Mouse (Mus musculus) intestine, postnatal 0 days (tissue): ENCODE results near the gene Cdca7l. TPM values are rescaled to one million over a fixed set of nuclear protein-coding genes. Genes with fewer than 3 reads are reported as not detected.
A peak's percentile ranks its signal among the peaks of the same experiment; 100 is the strongest.

Source experiments
- ATAC-seq: fragments of 200-750 bp; cut with Nextera tagmentation; 2 replicates; pipeline ENCODE4 v1.8.0; 2017; ENCODE audit warnings: mild to moderate bottlenecking, moderate TSS enrichment, moderate library complexity
- H3K27ac ChIP-seq: fragments of 300-500 bp; sonication (generic); 2 replicates; pipeline ENCODE4 v1.5.1; 2014; ENCODE audit warnings: mild to moderate bottlenecking, low read depth, low read length, moderate library complexity
- H3K27me3 ChIP-seq: fragments of 300-500 bp; sonication (generic); replicated peaks from 2 replicates; pipeline ENCODE4 v1.6.1; 2014; ENCODE audit warnings: low read length, mixed read lengths; ENCODE audit not compliant: control insufficient read depth, insufficient read depth
- H3K36me3 ChIP-seq: fragments of 300-500 bp; sonication (generic); 2 replicates; pipeline ENCODE4 v1.6.1; 2014; ENCODE audit warnings: mild to moderate bottlenecking, moderate library complexity; ENCODE audit not compliant: control insufficient read depth, insufficient read depth
- H3K4me1 ChIP-seq: fragments of 300-500 bp; sonication (generic); replicated peaks from 2 replicates; pipeline ENCODE4 v1.6.1; 2014; ENCODE audit warnings: antibody characterized with exemption, low read length, mixed read lengths; ENCODE audit not compliant: control insufficient read depth, insufficient read depth
- H3K4me2 ChIP-seq: fragments of 300-500 bp; sonication (generic); replicated peaks from 2 replicates; pipeline ENCODE4 v1.6.1; 2014; ENCODE audit warnings: low read depth, mild to moderate bottlenecking, moderate library complexity
- H3K4me3 ChIP-seq: fragments of 300-500 bp; sonication (generic); 2 replicates; pipeline ENCODE4 v1.5.1; 2014; ENCODE audit warnings: low read depth, low read length
- H3K9ac ChIP-seq: fragments of 300-500 bp; sonication (generic); 2 replicates; pipeline ENCODE4 v1.6.1; 2014; ENCODE audit warnings: mild to moderate bottlenecking, low read depth, low read length
- H3K9me3 ChIP-seq: fragments of 300-500 bp; sonication (generic); 2 replicates; pipeline ENCODE4 v1.6.1; 2016; ENCODE audit warnings: mixed run types; ENCODE audit not compliant: control insufficient read depth
- CTCF ChIP-seq: sonication (generic); IDR thresholded peaks from 2 replicates; pipeline ENCODE4 v1.5.1; 2016; ENCODE audit warnings: low read depth, mild to moderate bottlenecking, control low read depth, antibody characterized with exemption, moderate library complexity
- WGBS: fragments of 180-500 bp; shearing (Covaris S2); extraction: QIAGEN DNeasy Blood & Tissue Kit; methylation state at CpG from one replicate; pipeline ENCODE4 v1.1.7; 2014; 5-methylcytosine and 5-hydroxymethylcytosine counted together
- polyA plus RNA-seq: library from polyadenylated mRNA; unstranded; fragments of >200 nt; fragmentation: Nextera tagmentation; extraction: Ambion mirVana; gene quantifications from 2 replicates; pipeline ENCODE4 v1.2.1, GENCODE M21; 2015

The Cdca7l gene
- polyA plus RNA-seq, 1 experiment from 2014 or later = 8.2 TPM

DNA sequence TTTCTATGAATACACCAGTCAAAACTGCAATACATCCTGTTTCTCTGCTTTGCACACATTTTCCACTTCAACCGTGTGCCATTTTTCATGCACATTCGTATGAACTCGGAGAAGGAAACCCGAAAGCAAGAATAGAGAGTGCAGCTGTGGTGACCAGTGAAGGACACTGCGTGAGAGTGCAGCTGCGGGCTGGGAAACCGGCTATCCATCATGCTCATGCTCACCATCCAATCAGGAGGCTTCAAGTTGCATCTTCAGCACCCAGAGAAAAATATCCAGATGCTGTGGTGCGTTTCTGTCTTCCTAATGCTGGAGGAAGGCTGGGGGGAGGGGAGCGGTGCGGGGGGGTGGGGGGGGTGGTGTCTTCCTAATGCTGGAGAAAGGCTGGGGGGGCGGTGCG is 3.5 kb downstream of the Cdca7l start:
- Histone ChIP-seq H3K27ac (no peak overlapping the region), H3K4me2 (no peak overlapping the region), H3K4me1 (no peaks in the 10 kb centered on the region), H3K4me3 (no peak overlapping the region), H3K9ac (no peak overlapping the region), H3K27me3 (0 out of 2 replicates have a peak, but pooled peaks cover 2% of the 10 kb centered on the region), H3K9me3 (no peaks in the 10 kb centered on the region), H3K36me3 (no peaks in the 10 kb centered on the region)
- ATAC-seq = no peak
- WGBS = 34% methylated on average over 7 of the region's 12 CpGs
- TF ChIP-seq CTCF = no peak

DNA sequence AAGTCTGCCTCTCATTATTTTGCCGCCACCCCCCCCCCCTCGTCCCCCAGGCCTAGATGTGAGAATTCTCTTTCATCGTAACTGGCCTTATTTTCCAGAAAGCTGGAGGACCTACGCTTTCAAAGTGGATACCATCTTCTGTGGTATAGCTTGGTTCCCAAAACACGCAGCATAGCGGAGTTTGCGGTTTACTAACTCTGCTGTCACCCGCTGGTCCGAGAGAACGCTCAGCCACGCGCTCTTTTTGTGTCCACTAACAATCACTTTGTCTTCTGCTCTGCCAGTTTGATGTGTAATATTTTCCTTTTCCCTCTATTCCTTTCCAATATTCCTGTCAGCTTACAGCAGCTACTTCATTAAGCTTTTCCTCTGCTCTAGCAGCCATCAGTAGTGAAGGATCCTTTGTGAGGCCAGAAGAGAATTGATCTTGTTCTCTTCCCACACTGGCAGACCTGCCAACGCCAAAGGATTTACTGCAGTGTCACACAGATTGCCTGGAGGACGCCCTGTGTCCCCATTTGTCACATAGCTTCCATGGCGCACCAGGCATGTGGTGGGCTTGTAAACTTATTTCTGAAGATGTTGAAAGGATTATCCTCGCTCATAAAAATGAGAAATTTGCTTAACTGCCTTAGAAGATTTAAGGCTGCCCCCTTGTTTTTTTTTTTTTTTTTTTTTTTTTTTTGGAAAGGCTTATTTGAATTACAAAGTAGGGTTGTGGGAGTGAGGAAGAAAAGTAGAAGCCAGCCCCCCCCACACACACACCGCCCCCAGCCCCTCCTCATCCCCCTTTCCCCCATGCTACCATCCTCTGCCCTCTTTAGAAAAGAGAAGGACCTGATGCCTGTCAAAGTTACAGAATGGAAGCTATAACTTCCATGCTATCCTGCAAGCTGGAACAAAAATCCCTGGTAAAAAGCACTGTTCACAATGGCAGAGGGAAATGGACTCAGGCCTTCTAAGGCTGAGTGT is 4.6 kb downstream of the Cdca7l start:
- Histone ChIP-seq H3K4me2 (no peak overlapping the region), H3K4me3 (no peak overlapping the region)

DNA sequence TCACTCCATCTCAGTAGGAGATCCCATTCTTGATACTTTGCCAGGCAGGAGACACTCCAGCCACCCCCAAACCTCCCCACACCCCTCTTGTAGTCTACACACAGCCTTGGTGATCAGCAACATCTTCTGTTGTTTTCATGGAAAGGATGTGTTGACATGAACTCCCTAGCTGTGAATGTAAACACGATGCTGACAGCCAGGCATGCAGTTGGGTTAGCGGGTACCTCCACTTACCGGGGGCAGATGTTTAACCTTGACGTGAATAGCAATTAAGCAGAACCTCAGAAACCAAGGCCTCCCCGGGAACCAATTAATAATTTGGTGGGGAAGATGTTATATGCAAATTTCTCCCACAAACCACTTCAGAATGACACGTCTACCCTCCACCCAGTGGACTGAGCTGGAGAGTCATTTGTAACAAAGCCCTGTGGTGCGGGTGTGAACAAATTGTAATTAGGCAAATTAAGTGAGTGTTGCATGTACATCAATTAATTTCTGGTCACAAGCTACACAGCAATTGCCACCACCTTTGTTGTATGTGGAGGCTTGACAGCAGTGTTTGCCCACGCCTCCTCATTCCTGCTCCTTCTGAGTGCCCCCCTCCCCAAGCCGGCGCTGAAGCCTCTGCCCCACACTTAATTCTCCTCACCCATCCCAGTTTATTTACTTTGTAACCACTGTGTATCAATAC is 5.4 kb downstream of the Cdca7l start:
- Histone ChIP-seq H3K4me3 (no peak overlapping the region), H3K27ac (no peak overlapping the region), H3K4me2 (no peak overlapping the region), H3K9ac (no peak overlapping the region), H3K4me1 (no peaks in the 10 kb centered on the region), H3K27me3 (0 out of 2 replicates have a peak, but pooled peaks cover 2% of the 10 kb centered on the region), H3K36me3 (no peaks in the 10 kb centered on the region), H3K9me3 (no peaks in the 10 kb centered on the region)
- TF ChIP-seq CTCF = no peak
- no peak for ATAC-seq
- WGBS = 61% methylated on average over 10 of the region's 10 CpGs

More for the DNA sequence above, 4.6 kb downstream of the Cdca7l start:
- Histone ChIP-seq H3K4me1 (no peaks in the 10 kb centered on the region), H3K27me3 (0 out of 2 replicates have a peak, but pooled peaks cover 2% of the 10 kb centered on the region), H3K9me3 (no peaks in the 10 kb centered on the region), H3K9ac (no peak overlapping the region), H3K27ac (no peak overlapping the region), H3K36me3 (no peaks in the 10 kb centered on the region)
- no peak for ATAC-seq
- 57% methylated on average over 17 of the region's 17 CpGs for WGBS
- no peak for TF ChIP-seq CTCF

DNA sequence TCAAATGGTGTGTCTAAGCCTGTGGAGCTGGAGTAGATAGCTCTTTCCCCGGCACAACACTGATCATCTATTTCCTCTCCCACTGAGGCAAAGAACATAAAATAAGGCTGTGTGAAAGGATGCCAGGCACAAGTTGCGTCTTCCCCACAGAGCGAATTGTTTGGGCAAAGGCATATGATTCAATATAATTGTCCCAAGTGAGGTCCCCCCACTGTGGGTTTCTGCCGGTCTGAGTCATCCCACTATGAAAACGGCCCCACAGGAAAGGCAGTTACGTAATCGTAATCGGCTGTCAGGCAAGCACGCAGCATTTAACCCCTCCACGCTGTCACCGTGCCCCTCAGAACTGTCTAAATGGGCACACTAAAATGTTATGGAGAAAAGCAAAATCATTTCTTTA is 6.0 kb downstream of the Cdca7l start:
- Histone ChIP-seq H3K4me3 (no peak overlapping the region), H3K27ac (no peak overlapping the region), H3K36me3 (no peaks in the 10 kb centered on the region), H3K9ac (no peak overlapping the region), H3K4me2 (no peak overlapping the region), H3K9me3 (no peaks in the 10 kb centered on the region), H3K4me1 (no peaks in the 10 kb centered on the region), H3K27me3 (0 out of 2 replicates have a peak, but pooled peaks cover 2% of the 10 kb centered on the region)
- TF ChIP-seq CTCF = no peak
- no peak for ATAC-seq
- 52% methylated on average over 11 of the region's 11 CpGs for WGBS

DNA sequence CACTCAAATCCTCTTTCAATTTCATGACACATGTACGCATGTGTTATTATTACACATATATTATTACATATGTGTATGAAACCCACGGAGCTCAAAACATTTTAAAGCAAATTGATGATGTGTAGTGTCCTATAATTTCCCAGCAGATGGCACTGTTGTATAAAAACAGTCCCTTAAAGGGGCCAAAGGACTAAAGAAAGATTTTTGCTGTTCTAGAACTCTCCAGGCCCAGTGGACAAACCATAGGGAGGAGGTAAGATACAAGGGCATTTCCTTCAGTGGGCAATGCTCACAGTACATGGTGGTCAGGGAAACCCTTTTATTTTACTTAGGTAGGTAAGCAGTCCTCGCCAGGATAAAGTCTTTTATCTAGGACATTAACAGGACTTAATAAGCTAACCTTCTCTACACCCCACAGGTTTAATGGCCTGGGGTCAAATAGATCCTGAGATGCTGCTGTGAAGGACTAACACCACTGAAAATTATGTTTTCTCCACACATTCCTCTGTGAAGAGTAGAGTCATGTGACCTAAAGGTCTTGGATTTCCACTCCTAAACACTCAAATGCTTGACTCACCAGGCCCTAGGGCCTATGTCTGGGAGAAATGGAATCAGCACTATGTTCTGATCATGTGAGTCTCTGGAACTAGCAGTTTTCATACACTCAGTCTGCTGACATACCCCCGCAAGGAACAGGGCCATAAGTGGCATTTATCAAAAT is 16.2 kb downstream of the Cdca7l start:
- no peaks in the 10 kb centered on the region for H3K36me3 ChIP-seq
- H3K27ac ChIP-seq = no peak overlapping the region
- no peak overlapping the region for H3K4me2 ChIP-seq
- H3K9me3 ChIP-seq = no peaks in the 10 kb centered on the region
- peak; percentile 79 for TF ChIP-seq CTCF
- no peak overlapping the region for H3K9ac ChIP-seq
- H3K4me1 ChIP-seq = no peaks in the 10 kb centered on the region
- no peak for ATAC-seq
- WGBS = 55% methylated on average over 4 of the region's 4 CpGs
- H3K4me3 ChIP-seq = no peak overlapping the region
- H3K27me3 ChIP-seq = no peaks in the 10 kb centered on the region

DNA sequence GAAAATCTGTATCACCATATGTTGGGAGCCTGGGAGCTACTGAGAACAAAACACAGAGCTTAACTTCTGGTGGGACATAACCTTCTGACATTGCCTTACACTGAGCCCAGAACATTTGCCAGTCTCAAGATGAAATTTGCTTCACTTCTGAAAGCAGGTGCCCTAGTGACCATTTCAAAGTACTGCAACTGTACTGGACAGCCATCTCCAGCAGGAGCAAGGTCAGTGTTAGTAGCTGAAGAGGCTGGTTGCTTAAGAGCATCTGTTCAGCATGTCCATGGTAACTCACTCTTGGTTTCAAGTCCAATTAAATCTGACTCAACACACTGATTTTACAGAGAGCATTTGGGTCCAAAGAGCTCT is 16.8 kb downstream of the Cdca7l start:
- H3K4me3 ChIP-seq = no peak overlapping the region
- no peak for ATAC-seq
- H3K4me2 ChIP-seq = no peak overlapping the region
- H3K27ac ChIP-seq = no peak overlapping the region
- H3K27me3 ChIP-seq = no peaks in the 10 kb centered on the region
- no peaks in the 10 kb centered on the region for H3K4me1 ChIP-seq
- no peak overlapping the region for H3K9ac ChIP-seq
- H3K9me3 ChIP-seq = no peaks in the 10 kb centered on the region
- no peaks in the 10 kb centered on the region for H3K36me3 ChIP-seq
- TF ChIP-seq CTCF = peak; percentile 62
